Mouse (Mus musculus): ENCODE measurements at regions not wholly inside any gene's neighbourhood (a gene's known extent, or its start where the extent isn't known, plus 50 kb on each side); places are given as distances from the start of the nearest gene placed in this dataset.

GRCm38 (mm10) chrX:122165179-122165578, 232.0 kb downstream of the Nap1l3 start:
- peak; percentile 65 for TF ChIP-seq CTCF (IDR thresholded peaks at IDR 0.05)
- DNase-seq (ENCODE audit: low spot score) (no peak), ATAC-seq (ENCODE audit: low FRiP score) (no peak)
- Histone ChIP-seq H3K4me1 (ENCODE audit: insufficient read depth, low read length) (no peaks in the 10 kb centered on the region), H3K4me3 (ENCODE audit: low read depth, low read length) (no peak overlapping the region), H3K27me3 (ENCODE audit: insufficient read depth, low read length) (no peaks in the 10 kb centered on the region), H3K9me3 (ENCODE audit: low read length) (no peaks in the 10 kb centered on the region), H3K9ac (replicated peaks; ENCODE audit: low read length, poor library complexity, severe bottlenecking) (no peak overlapping the region), H3K36me3 (ENCODE audit: insufficient read depth, low read length) (no peaks in the 10 kb centered on the region), H3K27ac (ENCODE audit: low read depth, low read length) (no peak overlapping the region), H3K4me2 (ENCODE audit: low read depth, low read length, poor library complexity, severe bottlenecking) (no peak overlapping the region)
- 43% methylated on average over 2 of the region's 2 CpGs for WGBS

All from midbrain, postnatal 0 days (tissue).